Mouse (Mus musculus) adrenal gland (tissue): ENCODE measurements around the gene Mical2.

Experiments
- intact Hi-C: fragments of 180-260 bp; cut with DNase I; formaldehyde crosslinking; loops from one replicate; pipeline ENCODE4 v1.15.1; 2025
- long read RNA-seq, 2 experiments: library from polyadenylated mRNA; unstranded; transcript quantifications; one replicate each; pipeline ENCODE4 v2.0.0; 2020; ENCODE audit warnings: borderline replicate concordance in 1 of 2; ENCODE audit not compliant: insufficient replicate concordance in 1 of 2

Mical2 gene
- long read RNA-seq, experiment 1, partial matches to known transcripts: 0 of 1 reads
- long read RNA-seq, experiment 1, other reads (novel, unspliced or antisense): 1 of 1 reads
- long read RNA-seq, experiment 2: 0 reads

DNA sequence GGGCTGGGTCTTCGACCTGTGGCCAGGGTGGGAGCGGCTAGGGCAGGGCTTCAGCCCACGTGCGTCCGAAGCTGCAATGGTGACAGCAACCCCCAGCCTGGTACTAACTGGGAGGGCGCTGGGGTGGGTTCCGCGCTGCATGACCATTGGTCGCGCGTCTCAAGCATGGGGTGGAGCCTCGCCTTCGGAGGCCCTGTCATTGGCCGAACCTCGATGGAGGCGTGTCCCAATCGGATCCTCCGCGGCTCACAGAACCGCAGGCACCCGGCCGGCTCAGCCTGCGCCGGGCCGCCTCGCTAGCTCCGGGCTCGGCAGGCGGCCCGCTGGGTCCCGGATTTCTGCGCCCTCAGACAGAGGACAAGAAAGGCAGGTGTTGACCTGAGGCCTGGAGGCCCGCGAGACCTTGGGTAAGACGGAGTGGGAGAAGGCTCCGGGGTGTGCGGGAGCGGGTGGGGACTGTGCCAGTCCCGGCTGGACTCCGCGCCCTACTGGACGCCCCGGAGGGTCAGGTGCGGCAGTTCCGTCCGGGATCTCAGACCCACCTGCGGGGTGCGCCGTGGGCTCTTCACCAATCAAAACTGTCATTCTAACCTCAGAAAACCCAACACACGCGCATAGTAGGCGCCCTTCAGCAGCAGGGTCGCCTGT lies at the start of gene Mical2:
Gene Mical2, plus strand, starts transcription at position 242 of the 648 bp plus-strand sequence.
- intact Hi-C loops: loop anchor here (5.0 kb wide), 1 partner anchor 38 kb away; no protein-coding TSS in a partner anchor

DNA sequence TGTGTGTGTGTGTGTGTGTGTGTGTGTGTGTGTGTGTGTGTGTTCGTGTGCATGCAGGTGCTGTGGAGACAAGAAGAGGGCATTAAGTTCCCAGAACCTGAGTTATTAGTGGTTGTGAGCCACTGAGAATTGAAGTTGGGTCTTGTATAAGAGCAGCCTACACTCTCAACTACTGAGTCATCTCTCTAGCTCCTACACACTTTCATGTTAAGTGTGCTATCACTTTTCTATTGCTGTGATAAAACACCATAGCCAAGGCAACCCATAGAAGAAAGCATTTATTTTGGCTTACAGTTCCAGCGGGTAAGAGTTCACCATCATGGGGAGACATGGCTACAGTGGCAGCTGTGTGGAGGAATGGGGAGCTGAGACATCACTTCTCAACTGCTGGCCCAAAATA lies 49.0 kb upstream of the Mical2 start:
- intact Hi-C loops: no loop called here

DNA sequence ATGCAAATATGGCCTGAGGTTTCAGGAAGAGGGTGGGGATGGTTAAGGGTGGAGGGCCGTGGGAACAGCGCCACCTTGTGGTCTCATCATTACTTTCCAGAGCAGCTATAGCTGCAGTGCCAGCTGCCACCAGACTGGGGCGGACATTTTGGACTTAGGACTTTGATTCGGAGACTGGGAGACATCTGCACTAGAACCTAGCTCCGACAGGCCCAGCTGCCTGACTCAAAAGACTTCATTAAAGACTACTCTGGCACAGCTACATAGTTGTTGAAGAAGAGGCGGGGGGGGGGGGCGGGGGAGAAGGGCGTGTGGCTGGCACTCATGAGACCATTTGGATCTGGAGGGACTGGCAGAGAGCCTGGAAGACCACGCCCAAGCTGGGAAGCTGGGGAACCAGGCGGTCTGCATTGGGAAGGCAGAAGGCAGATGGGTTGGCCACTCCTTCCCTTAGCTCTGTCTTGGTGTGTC lies 45.4 kb upstream of the Mical2 start:
- intact Hi-C loops: loop anchor here (1.0 to 2.0 kb wide), 2 partner anchors 47 to 95 kb away; no protein-coding TSS in a partner anchor

DNA sequence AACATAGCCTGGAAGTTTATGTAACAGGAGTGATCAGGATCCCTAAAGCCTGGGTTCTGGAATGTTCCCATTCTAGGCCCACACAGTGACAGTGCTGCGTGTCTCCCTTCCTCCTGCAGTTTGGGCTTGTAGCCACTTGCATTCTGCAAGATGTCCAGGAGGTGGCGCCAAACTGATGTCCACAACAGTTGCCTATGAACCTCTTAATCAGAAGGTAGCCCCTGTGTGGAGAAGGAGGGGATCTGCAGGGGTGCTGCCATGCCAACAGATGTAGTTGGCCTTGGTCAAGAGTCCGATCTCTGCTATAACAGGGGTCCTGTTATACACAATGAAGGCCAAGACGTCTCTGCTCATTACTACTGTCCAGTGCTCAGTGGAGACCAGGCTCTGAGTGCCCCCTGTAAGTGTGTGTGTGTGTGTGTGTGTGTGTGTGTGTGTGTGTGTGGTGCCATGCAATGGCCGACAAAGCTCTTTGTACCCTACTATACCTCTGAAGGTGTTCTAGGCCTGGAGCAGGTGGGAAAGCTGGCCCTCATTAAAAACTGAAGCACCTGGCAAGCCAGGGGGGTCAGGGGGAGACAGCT lies 42.3 kb upstream of the Mical2 start:
- intact Hi-C loops: loop anchor here (1.0 kb wide), 2 partner anchors 146 to 186 kb away; no protein-coding TSS in a partner anchor

DNA sequence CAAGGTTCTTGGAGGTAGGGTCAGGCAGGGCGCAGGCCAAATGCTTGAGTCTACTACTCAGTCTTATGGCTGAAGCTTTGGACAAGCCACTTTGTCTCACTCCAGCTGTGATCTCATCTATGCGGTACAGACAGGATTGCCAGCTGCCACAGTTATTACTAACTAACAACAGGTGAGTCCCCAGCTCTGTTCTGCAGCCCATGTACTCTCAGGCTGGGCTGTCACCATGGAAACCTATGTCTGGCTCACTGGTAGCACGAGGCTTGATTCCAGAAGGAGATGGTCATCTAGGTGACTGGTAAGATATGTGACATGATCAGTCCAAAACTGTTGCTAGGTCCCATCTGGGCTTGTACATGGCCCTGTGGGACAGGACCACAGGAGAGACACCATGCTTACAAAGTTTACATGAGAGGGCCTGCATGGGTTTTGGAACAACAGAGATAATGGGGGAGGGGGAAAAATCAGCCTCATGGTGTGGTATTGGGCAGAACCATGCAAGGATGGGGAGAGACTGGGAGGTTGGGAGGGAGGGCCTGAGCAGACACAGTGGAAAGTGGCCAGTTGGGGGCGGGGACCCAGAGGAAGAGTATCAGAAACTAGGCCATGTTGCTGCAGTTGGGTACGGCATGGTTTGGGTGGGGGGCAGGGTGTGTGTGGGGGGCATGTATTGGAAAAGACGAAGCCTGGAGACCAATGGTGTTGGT lies 41.0 kb upstream of the Mical2 start:
- intact Hi-C loops: loop anchor here (5.0 kb wide), 1 partner anchor 43 kb away; the partner anchor contains the start of gene Mical2

DNA sequence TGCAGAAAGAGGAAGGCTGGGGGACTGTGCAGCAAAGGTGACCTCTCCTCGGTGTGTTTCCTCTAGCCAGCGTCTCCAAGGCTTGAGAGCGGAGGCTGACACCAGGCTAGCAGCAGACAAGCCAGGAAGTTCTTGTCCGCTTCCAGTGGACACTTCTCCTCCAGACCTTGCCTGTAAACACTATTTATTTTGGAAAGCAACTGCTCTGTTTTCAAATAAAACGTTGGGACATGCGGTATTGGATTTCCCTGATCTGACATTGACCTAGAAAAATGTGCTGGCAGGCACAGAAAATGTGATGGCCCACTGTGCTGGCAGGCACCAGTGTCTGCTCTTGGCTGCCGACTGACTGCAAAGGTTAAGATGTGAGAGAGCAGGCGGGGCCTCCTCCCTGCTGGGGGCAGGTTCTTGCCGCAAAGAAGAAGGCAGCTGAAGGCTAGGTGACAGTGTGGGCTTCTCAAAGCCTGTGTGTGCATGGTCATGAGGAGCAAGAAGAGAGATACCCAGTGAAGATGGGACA lies 40.4 kb upstream of the Mical2 start:
- intact Hi-C loops: loop anchor here (5.0 kb wide), 1 partner anchor 42 kb away; the partner anchor contains the start of gene Mical2

DNA sequence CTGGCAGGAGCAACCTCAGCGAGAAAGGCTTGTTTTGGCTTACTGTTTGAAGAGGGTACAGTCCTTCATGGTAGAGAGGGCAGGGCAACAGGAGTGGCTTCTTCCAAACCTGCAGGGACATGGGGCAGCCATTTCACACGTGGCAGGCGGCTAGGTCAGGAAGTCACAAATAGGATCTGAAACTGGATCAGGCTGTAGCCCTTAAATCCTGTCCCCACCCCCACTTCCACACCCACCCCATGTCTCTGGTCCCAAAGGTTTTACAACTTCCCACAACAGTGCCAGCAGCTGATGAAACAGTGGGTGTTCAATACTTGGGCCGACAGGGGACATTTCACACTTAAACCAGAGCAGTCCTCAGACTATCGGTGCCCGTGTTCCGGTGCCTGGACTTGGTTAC lies 38.8 kb upstream of the Mical2 start:
- intact Hi-C loops: loop anchor here (5.0 kb wide), 1 partner anchor 40 kb away; the partner anchor contains the start of gene Mical2

DNA sequence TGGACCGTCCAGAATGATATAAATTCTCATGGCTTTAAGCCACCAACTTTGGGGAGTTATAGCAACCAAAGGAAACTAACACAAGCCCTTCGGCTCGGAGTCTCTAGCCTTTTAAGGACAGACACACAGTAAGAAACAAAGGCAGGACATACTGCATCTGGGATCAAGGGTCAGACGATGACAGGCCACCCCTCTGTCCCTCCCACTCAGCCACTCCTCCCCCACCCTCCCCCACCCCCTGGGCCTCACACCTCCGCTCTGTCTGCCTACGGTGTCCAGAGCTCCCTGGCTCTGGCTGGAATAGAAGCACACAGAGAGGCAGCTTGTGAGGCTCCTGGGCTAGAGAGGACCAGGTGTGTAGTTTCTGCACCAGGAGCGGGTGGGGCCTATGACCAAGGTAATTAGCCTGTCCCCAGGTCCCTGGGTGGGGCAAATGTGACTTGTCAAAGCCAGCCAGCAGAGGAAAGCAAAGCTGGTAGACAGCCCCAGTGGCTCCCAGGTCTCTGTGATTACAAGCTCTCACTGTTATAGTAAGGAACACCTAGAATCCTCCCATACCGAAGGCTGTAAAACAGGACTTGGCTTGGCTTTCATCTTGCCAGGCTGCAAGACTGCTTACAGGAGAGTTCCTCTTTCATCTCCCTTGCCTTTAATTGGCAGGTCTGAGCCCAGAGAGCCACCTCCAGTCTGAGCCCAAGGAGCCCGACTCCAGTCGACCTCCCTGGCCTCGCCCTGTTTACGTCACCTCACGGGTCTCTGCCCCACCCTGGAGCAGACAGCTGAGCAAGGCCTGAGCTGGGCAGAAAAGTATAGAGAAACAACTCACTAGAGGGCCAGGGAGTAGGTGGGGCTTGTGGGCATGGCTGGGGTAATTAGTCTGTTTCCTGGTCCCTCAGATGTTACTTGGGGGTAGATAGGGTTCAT lies 37.9 kb upstream of the Mical2 start:
- intact Hi-C loops: loop anchor here (5.0 kb wide), 1 partner anchor 40 kb away; the partner anchor contains the start of gene Mical2

DNA sequence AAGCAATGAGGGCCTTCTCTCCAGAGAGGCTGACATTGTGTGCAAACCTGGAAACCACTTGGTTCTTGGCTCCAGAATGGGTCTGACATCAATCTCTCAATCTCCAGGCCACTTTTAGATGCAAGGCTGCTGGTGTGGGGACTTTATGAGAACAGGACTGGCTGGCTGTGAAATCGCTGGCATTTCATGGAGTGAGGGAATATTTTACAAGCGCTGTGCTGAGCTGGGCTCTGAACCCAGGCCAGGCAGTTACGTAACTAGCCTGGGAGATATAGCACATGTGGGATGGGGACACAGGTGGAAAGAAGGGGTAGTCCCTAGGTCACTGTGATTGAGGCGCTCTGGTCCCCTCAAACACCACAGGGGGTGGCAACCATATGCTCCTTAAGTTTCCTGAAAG lies 33.4 kb upstream of the Mical2 start:
- intact Hi-C loops: no loop called here

DNA sequence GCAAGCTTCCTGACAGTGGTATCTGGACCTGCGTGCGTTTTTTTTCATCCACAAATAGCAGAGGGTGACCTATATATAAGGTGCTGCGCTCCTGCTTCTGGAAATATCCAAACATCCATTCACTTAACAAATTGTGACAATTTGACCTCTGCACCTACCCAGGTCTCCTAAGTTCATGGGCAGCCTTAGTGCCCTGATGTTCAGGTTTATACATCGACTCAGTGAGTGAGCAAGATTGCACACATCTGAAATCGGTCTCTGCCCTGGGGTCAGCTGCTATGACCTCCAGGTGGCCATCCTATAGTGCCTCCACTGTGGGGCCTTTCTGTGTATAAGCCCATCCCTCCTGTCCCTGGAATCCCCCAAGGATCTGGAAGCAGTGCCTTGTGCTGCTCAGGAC lies 32.9 kb upstream of the Mical2 start:
- intact Hi-C loops: no loop called here

DNA sequence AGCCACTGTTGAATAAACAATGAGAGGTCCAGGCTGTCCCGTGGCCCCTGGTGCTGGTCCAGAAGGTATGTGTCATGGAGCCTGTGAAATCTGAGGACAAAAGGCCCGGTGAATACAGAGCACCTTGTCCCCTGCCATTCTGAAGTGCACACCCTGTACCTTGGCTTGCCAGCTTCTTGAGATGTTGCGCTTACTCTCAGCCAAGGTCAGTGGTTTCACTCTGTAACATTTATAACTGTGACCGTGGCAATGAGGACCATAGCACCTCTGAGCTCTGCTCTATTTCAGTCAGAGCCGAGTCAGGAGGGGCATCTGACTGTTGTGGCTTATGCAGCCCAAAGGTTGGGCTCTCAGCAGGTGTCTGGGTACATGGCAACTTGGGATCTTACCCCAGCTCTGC lies 31.4 kb upstream of the Mical2 start:
- intact Hi-C loops: no loop called here

DNA sequence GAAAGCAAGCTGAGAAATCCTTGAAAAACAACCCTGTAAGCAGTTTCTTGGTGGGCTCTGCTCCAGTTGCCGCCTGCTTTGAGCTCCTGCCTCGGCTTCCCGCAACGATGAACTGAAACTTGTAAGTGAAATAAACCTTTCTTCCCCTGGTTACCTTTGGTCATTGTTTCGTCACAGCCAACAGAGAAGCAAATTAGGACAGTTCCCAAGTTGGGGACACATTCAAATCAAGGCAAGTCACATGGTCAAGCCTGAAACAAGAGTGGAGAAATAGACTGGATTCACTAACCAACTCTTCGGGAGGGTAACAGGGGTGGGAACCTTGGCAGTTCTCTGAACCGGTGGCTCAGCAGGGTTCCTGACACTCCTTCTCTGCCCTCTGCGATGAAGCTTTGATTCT lies 28.2 kb upstream of the Mical2 start:
- intact Hi-C loops: no loop called here

DNA sequence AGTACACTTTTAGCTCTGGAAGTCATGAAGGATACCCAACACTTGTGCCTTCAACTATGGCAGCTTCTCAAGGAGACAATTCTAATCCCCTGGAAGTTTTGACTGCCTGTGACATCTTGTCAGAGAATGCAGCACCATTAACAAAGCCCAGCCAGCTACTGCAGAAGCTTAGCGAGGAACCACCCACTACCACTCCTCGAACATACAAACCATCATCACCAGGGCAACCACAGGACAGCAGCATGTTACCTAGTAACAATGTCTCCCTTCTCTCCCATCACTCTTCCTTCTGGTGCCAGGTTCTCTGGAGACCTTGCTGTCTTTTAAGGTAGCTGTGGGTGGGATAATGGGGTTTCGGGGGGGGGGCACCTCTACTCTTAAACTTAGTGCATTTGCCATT lies 26.3 kb upstream of the Mical2 start:
- intact Hi-C loops: no loop called here

DNA sequence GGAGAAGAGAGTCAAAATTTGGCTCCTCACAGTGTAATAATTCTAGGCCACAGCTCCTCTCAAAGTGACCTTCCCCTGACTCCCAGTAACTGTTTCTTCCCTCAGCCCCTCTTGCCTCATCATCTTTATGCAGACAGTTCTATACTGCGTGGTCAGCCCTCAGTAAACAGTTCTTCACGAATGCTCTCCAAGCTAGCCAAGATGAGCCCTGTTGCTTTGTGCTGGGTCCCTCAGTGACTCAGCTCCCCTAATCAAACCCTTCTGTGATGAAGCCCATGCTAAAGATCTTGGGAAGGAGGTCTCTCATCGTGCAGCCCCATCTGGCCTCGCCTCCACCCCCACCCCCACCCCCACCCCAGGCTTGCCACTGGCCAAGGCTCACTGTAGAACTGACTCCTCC lies 24.9 kb upstream of the Mical2 start:
- intact Hi-C loops: no loop called here

DNA sequence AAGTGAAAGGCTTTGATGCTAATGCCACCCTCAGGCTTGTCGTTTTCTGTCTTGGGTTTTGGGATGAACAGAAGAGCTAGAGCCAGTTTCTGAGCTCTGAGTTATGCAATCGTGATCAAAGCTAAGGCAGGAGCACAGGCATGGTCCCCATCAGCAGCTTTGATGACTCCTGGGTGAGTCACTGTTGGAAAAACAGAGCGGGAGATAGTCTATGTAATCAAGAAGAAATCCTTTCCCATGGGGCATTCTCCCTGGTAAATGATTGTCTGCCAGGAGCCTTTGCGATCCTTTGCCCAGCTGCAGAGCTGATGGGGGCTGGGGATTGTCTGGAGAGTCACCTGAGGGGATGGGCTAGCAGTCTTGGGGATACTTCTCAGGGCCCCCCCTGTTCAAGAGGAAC lies 23.5 kb upstream of the Mical2 start:
- intact Hi-C loops: no loop called here

DNA sequence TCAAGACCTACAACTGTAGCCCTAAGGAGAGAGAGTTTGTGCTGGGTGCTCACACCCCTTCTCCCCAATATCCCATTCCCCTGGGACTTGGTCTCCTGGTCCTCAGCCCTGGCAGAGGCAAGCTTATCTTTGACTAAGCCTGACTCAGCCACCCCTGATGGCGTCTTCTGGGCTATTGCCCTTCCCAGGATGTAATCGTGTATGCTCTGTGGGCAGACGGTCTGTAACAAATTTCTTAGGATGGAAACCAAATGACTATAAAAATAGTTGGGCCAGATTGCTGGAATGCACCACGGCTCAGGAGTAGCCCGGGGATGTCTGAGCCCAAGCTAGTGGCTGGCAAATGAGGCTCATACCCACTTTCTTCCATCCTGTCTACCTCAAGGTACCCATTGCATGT lies 22.8 kb upstream of the Mical2 start:
- intact Hi-C loops: no loop called here

DNA sequence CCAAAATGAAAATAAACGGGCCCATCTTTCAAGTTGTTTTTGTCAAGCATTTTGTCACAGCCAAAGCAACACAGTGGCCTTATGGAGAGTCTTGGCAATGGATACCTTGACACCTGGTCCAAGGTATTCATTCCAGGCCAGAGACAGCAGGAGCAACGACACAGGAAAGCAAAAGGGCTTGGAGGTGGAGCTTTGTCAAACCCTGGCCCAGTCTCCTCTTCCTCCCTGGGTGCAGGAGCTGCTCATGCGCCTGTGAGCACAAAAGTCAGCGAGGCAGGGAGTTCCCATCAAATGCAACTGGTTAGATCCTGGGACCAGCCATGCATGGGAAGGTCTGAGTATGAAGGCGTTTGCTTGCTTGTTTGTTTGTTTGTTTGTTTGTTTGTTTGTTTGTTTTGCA lies 21.7 kb upstream of the Mical2 start:
- intact Hi-C loops: no loop called here

DNA sequence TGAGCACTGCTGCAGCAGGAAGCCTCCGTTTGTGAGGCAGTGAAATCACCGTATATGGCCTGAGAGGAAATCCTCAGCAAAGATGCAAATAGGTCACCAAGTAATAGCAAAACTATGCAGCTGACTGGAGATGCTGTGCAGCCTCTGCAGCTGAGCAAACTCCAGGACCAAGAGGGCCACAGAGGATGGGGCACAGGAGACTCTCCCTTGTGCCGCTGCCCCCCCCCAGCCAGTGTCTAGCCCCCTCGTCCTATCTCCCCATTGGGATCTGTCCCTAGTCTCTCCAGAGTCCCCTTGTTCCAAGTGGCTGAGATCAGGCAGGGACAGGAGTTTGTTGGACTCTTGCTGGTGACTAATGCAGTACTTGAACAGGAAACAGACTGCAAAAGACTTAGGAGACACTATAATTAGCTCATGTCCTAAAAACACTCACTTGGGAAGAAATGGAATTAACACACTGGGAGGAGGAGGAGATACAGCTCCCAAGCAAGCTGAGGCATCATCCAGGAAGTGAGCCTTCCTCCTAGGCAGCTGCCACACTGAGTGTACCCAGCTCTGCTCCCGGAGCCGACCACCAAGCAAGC lies 21.2 kb upstream of the Mical2 start:
- intact Hi-C loops: no loop called here

DNA sequence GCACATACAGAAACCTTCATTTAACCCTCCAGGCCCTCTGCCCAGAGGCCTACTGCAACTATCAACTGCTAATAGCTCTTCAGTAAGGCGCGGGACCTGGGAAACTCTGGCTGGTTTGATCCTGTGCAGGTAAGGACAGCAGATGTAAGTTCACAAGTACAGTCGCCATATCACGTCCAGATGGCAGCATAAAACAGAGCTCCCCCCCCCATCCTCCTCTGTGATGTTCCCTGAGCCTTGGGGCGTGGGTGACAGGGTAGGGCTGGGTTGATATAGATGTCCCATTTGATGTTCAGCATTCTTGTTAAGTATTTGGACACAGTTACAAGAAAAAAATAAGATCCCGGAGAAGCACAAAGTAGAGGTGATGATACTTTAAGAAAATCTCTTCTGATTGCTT lies 20.1 kb upstream of the Mical2 start:
- intact Hi-C loops: no loop called here

DNA sequence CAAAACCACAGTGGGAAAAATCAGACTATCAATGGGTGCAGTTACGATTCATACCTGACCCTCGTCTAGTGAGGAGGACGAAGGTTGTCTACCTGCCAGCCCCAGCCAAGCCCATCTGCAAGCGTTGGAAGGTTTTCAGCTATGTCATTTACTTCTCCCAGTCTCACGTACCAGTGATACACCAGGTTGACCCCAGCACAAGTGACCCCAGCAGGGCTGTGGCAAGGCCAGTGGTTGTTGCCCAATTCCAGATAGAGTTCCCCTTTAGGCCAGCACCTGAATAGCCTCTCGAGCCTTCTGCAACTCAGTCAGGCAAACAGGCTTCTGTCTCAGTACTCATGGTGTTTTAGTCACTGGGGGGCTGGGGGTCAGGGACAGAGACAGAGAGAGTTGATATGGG lies 17.9 kb upstream of the Mical2 start:
- intact Hi-C loops: no loop called here
